Mouse (Mus musculus) thymus, adult 2 months (tissue): ENCODE results near the gene Srgap1. TPM values are rescaled to one million over a fixed set of nuclear protein-coding genes. Genes with fewer than 3 reads are reported as not detected.

ENCODE experiments used
- DNase-seq: peaks from one replicate; pipeline ENCODE4 v3.0.0; 2021
- H3K27ac ChIP-seq: fragments of 200-500 bp; 2 replicates; pipeline ENCODE4 v1.5.1; 2012; ENCODE audit warnings: low read length, control low read depth; ENCODE audit not compliant: control insufficient read depth, insufficient read depth
- H3K27me3 ChIP-seq: fragments of 200-500 bp; 2 replicates; pipeline ENCODE4 v1.6.1; 2012; ENCODE audit warnings: mild to moderate bottlenecking, low read length, moderate library complexity, mixed read lengths; ENCODE audit not compliant: control insufficient read depth, insufficient read depth
- H3K36me3 ChIP-seq: fragments of 200-500 bp; 2 replicates; pipeline ENCODE4 v1.6.1; 2012; ENCODE audit warnings: mild to moderate bottlenecking, low read length, moderate library complexity; ENCODE audit not compliant: control insufficient read depth, insufficient read depth
- H3K4me1 ChIP-seq: fragments of 200-500 bp; replicated peaks from 2 replicates; pipeline ENCODE4 v1.6.1; 2012; ENCODE audit warnings: low read length; ENCODE audit not compliant: control insufficient read depth, insufficient read depth
- H3K4me3 ChIP-seq: fragments of 200-500 bp; 2 replicates; pipeline ENCODE4 v1.5.1; 2012; ENCODE audit warnings: mild to moderate bottlenecking, low read length, control low read depth, moderate library complexity; ENCODE audit not compliant: control insufficient read depth, insufficient read depth
- CTCF ChIP-seq: fragments of 200-500 bp; IDR thresholded peaks from 2 replicates; pipeline ENCODE4 v1.5.1; 2012; ENCODE audit warnings: mild to moderate bottlenecking, control low read depth, low read length, moderate library complexity, borderline replicate concordance; ENCODE audit not compliant: control insufficient read depth, poor library complexity, insufficient read depth; ENCODE audit errors: extremely low read depth
- POLR2A ChIP-seq: fragments of 200-500 bp; IDR thresholded peaks from 2 replicates; pipeline ENCODE4 v1.6.1; 2012; ENCODE audit warnings: mild to moderate bottlenecking, low read length, control low read depth, moderate library complexity; ENCODE audit not compliant: control insufficient read depth, poor library complexity, insufficient read depth; ENCODE audit errors: extremely low read depth
- WGBS: fragments of 180-500 bp; shearing (Covaris S2); methylation state at CpG from one replicate; pipeline ENCODE4 v1.1.7; 2018; 5-methylcytosine and 5-hydroxymethylcytosine counted together
- polyA plus RNA-seq: library from polyadenylated mRNA; depleted of rRNA; stranded (reverse); fragments of >200 nt; gene quantifications from 2 replicates; pipeline ENCODE4 v1.2.3, GENCODE M21; 2012

Gene Srgap1
- polyA plus RNA-seq, 1 experiment: 1.0 TPM

DNA sequence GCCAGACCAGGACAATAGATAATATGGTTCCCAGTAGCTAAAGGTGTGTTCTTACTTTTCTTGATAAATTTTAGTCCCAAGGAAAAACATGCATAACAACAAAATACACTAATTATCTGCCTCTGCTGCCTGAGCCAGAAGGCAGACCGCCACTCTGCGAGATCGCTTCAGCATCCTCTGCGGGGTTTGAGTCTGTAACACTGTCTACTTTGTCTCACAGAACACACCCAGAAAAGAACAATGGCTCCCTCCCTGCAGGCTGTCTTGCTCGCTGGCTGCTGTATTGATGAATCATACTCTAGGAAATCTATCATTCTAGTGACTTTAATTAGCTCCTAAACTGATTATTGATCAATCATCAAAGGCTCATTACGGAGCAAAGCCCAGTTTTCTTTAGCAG, 164.7 kb downstream of the Srgap1 start:
- no peak for DNase-seq
- H3K4me1 ChIP-seq: peaks cover 9% of the 10 kb centered on the region
- 93% methylated on average over 6 of the region's 6 CpGs for WGBS
- no peaks in the 10 kb centered on the region for H3K36me3 ChIP-seq
- H3K27ac ChIP-seq: no peak overlapping the region
- no peaks in the 10 kb centered on the region for H3K27me3 ChIP-seq
- H3K4me3 ChIP-seq: no peak overlapping the region
- TF ChIP-seq CTCF: no peak
- no peak for TF ChIP-seq POLR2A

DNA sequence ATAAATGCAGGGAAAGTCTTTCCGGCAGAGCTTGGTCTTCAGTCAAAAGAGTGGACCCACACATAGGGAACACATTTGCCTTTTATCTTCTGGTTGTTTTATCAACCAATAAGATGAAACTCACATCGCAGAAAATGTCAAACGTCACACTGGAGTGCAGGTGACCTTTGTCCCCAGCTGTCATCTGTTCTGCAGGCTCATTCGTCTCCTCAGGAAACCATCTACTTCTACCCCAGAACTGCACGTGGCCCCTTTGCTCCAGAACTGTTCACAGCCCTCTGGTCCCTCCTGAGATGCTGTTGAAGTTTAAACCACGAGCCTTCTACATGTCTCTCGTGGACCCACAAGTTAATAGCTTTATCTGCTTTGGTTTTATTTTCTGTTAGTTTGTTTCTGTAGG, 168.3 kb downstream of the Srgap1 start:
- no peaks in the 10 kb centered on the region for H3K36me3 ChIP-seq
- no peaks in the 10 kb centered on the region for H3K27me3 ChIP-seq
- 44% methylated on average over 7 of the region's 7 CpGs for WGBS
- H3K4me1 ChIP-seq: no peaks in the 10 kb centered on the region
- H3K4me3 ChIP-seq: no peak overlapping the region
- DNase-seq: no peak
- TF ChIP-seq POLR2A (no peak), CTCF (no peak)
- no peak overlapping the region for H3K27ac ChIP-seq

DNA sequence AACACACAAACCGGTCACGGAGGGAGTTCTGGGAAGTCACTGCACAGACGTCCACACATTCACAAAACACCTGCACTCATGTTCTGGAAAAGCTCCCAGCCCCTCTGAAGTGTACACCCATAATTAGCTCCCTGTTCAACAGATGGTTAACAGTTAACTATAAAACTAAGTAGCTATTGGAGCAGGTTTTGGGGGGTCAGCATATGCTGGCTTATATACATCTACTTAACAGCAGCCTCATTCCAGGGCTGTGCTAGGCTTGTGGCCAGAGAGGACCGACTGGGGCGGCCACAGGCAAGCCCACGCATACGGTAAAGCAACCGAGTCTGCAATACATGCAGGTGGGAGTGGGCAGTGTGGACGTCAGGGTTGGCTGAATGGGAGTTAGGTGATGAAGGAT, 169.2 kb downstream of the Srgap1 start:
- no peaks in the 10 kb centered on the region for H3K4me1 ChIP-seq
- 91% methylated on average over 9 of the region's 9 CpGs for WGBS
- H3K36me3 ChIP-seq: no peaks in the 10 kb centered on the region
- TF ChIP-seq POLR2A (no peak), CTCF (no peak)
- DNase-seq: no peak
- H3K4me3 ChIP-seq: no peak overlapping the region
- no peak overlapping the region for H3K27ac ChIP-seq
- H3K27me3 ChIP-seq: no peaks in the 10 kb centered on the region

DNA sequence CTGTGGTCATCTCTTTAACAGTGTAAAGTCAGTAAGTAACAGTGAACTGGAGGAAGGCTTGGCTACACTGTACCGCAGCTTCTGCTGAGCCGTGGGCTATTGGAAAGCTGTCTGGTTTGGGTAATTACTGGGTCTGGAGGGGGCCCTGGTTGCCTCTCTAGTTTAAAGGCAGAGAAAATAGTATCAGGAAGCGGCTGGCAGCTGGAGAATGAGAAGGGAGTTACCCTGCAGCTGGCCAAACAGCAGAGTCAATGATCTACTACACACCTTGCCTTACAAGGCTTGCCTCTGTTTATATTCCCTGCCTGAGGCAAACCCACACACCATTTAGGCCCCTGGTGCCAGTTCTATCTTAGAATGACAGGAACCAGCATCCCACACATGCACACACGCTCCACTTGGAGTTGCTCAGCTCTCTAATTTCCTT, 174.0 kb downstream of the Srgap1 start:
- Histone ChIP-seq H3K27me3 (no peaks in the 10 kb centered on the region), H3K4me3 (no peak overlapping the region), H3K27ac (no peak overlapping the region), H3K4me1 (no peaks in the 10 kb centered on the region), H3K36me3 (no peaks in the 10 kb centered on the region)
- no peak for DNase-seq
- 78% methylated on average over 4 of the region's 4 CpGs for WGBS
- TF ChIP-seq CTCF (no peak), POLR2A (no peak)

DNA sequence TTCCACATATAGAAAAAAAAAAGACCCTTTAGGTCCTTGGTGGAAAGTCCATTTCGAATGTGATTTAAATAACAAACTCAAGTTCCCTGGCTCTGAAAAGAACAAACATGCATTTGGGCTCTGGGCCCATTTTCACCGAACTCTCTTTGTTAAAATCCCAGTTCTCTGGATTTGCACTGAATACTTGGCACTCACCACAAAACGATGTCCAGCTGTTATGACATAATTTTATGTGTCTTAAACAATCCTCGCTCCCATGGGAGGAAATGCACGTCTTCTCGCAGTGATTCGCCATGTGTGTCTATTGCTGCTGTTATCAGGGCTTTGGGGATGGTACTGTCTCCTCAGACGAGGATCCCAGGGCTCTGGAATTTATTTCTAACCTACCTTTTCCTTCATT, 177.2 kb downstream of the Srgap1 start:
- no peak for DNase-seq
- TF ChIP-seq POLR2A: no peak
- no peak for TF ChIP-seq CTCF
- Histone ChIP-seq H3K27me3 (no peaks in the 10 kb centered on the region), H3K27ac (no peak overlapping the region), H3K36me3 (no peaks in the 10 kb centered on the region), H3K4me3 (no peak overlapping the region), H3K4me1 (no peaks in the 10 kb centered on the region)
- 92% methylated on average over 8 of the region's 8 CpGs for WGBS

DNA sequence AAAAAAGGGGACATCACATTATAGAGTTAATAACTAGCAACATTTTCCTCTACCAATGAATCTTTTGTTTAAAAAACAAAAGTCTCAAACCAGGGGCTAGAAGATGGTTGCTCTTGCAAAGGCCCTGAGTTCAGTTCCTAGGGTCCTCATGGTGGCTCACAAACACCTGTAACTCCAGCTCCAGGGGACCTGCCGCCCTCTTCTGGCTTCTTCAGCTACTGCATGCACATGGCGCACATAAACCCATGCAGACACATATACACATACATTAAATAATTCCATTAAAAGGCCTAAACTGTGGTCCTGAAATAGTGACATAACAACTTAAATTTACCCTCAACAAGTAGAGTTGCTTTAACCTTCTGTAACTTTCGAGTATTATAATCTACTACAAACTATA, 178.9 kb downstream of the Srgap1 start:
- Histone ChIP-seq H3K27ac (no peak overlapping the region), H3K27me3 (no peaks in the 10 kb centered on the region), H3K4me3 (no peak overlapping the region), H3K4me1 (no peaks in the 10 kb centered on the region), H3K36me3 (no peaks in the 10 kb centered on the region)
- DNase-seq: no peak
- TF ChIP-seq POLR2A: no peak
- TF ChIP-seq CTCF: no peak
- 99% methylated on average over 3 of the region's 3 CpGs for WGBS

DNA sequence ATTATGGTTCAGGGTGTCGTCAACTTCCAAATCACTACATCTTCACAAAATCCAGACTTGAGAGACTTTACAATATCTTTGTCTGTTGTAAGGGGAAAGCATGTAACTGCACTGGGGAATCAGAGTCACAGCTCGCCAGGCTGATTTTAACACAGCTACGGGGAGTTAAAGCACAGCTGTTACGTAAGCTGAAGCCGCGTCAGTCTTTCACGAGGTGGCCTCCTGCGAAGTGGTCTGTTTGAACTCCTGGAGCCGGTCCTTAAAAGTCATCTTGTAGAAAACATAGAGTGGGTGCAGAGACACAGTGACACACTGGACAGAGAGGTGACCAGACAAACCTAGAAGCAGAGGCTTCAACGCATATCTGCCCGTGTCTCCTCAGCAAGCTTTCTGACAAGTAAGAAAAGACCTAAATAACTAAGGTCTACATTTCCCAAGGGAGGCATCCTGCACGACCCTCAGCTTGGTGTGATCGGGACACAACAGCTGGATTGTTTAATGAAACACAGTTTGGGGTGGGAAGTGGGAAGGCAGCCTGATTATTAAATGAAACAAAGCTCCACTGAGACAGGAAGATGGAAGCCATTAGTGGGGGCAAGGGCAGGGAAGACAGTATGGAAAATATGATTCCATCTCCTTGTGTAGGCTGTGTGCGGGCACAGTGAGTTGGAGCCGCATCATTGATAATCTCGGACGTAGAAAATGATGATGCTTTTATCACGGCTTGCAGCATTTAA, 181.4 kb downstream of the Srgap1 start:
- TF ChIP-seq POLR2A: no peak
- no peak for TF ChIP-seq CTCF
- WGBS: 93% methylated on average over 18 of the region's 18 CpGs

More for the DNA sequence above, 181.4 kb downstream of the Srgap1 start:
- DNase-seq: no peak
- Histone ChIP-seq H3K4me1 (no peaks in the 10 kb centered on the region), H3K36me3 (no peaks in the 10 kb centered on the region), H3K27me3 (no peaks in the 10 kb centered on the region), H3K27ac (no peak overlapping the region), H3K4me3 (no peak overlapping the region)
